Mouse (Mus musculus) gastrocnemius, postnatal 14 days (tissue): ENCODE data around the gene Zfp473. TPM values are rescaled to one million over a fixed set of nuclear protein-coding genes. Genes with fewer than 3 reads are reported as not detected.
"Not testable (repeated sequence)": the region's sequence is repeated elsewhere in the genome, so short reads cannot be mapped to it uniquely, and the experiment has no call there.

ENCODE experiments used
- DNase-seq: peaks from one replicate; pipeline ENCODE4 v3.0.0; 2021; ENCODE audit warnings: mixed read lengths
- intact Hi-C: fragments of 180-260 bp; cut with DNase I; formaldehyde crosslinking; loops from one replicate; pipeline ENCODE4 v1.15.1; 2025; ENCODE audit warnings: low total_unique reads
- total RNA-seq, 2 experiments: library from RNA; stranded (reverse); gene quantifications; 2 replicates each; pipeline ENCODE4 v1.2.3; 2021

The Zfp473 gene
- total RNA-seq, 2 experiments from 2014 or later: 0.16 TPM; not detected in 1

GRCm38 (mm10) chr7:44726343-44726742 lies 24.5 kb downstream of the Zfp473 start:
- no peak for DNase-seq
- intact Hi-C loops: no loop called here

- intact Hi-C loops: no loop called here
- DNase-seq: no peak
Measured at GRCm38 (mm10) chr7:44724316-44724715, 26.5 kb downstream of the Zfp473 start.

GRCm38 (mm10) chr7:44722058-44722457 lies 28.8 kb downstream of the Zfp473 start:
- intact Hi-C loops: no loop called here
- DNase-seq: no peak

- no peak for DNase-seq
- intact Hi-C loops: loop anchor here (2.0 kb wide), 1 partner anchor 61 kb away; no protein-coding TSS in a partner anchor
Measured at GRCm38 (mm10) chr7:44709881-44710280, 41.0 kb downstream of the Zfp473 start.

GRCm38 (mm10) chr7:44708574-44708973 lies 42.3 kb downstream of the Zfp473 start, which contains the start of gene Izumo2:
Gene Izumo2, plus strand, starts transcription at chr7:44708742.
- DNase-seq: no peak
- intact Hi-C loops: loop anchor here (2.0 kb wide), 1 partner anchor 60 kb away; no protein-coding TSS in a partner anchor

GRCm38 (mm10) chr7:44708093-44708492 lies 42.8 kb downstream of the Zfp473 start:
- intact Hi-C loops: loop anchor here (2.0 kb wide), 1 partner anchor 59 kb away; no protein-coding TSS in a partner anchor
- not testable (repeated sequence) for DNase-seq

GRCm38 (mm10) chr7:44707169-44707675 lies 43.6 kb downstream of the Zfp473 start:
- intact Hi-C loops: no loop called here
- DNase-seq: no peak

- intact Hi-C loops: no loop called here
- DNase-seq: no peak
Measured at GRCm38 (mm10) chr7:44706322-44706721, 44.5 kb downstream of the Zfp473 start.

GRCm38 (mm10) chr7:44705086-44705485 lies 45.8 kb downstream of the Zfp473 start:
- intact Hi-C loops: no loop called here
- DNase-seq: no peak

- intact Hi-C loops: no loop called here
- no peak for DNase-seq
Measured at GRCm38 (mm10) chr7:44704363-44704762, 46.5 kb downstream of the Zfp473 start.

- intact Hi-C loops: no loop called here
- DNase-seq: no peak
Measured at GRCm38 (mm10) chr7:44702985-44703384, 47.9 kb downstream of the Zfp473 start.

- no peak for DNase-seq
Measured at GRCm38 (mm10) chr7:44701921-44702320, 48.9 kb downstream of the Zfp473 start.

GRCm38 (mm10) chr7:44697980-44698379 lies 52.9 kb downstream of the Zfp473 start:
- no peak for DNase-seq
- intact Hi-C loops: no loop called here

More at GRCm38 (mm10) chr7:44701921-44702320, 48.9 kb downstream of the Zfp473 start:
- intact Hi-C loops: no loop called here

- intact Hi-C loops: no loop called here
- peak; percentile 83 for DNase-seq
Measured at GRCm38 (mm10) chr7:44697191-44697710, 53.6 kb downstream of the Zfp473 start.

- intact Hi-C loops: no loop called here
- DNase-seq: no peak
Measured at GRCm38 (mm10) chr7:44695223-44695622, 55.6 kb downstream of the Zfp473 start.

- intact Hi-C loops: no loop called here
- DNase-seq: no peak
Measured at GRCm38 (mm10) chr7:44693427-44694175, 57.2 kb downstream of the Zfp473 start.

- intact Hi-C loops: no loop called here
- no peak for DNase-seq
Measured at GRCm38 (mm10) chr7:44689331-44689730, 61.5 kb downstream of the Zfp473 start.

GRCm38 (mm10) chr7:44688890-44689289 lies 62.0 kb downstream of the Zfp473 start:
- intact Hi-C loops: no loop called here
- no peak for DNase-seq

- intact Hi-C loops: no loop called here
- no peak for DNase-seq
Measured at GRCm38 (mm10) chr7:44685531-44686402, 65.1 kb downstream of the Zfp473 start.

GRCm38 (mm10) chr7:44683656-44684055 lies 67.2 kb downstream of the Zfp473 start:
- intact Hi-C loops: no loop called here
- DNase-seq: no peak
